Mouse (Mus musculus): ENCODE results near the gene Il2. TPM values are rescaled to one million over a fixed set of nuclear protein-coding genes. Genes with fewer than 3 reads are reported as not detected.
A peak's percentile ranks its signal among the peaks of the same experiment; 100 is the strongest.

Il2 gene
- polyA plus RNA-seq, 1 experiment from 2014 or later: 0.33 TPM

- peak; percentile 78; the same call in 1 of the 2 replicates for ATAC-seq (ENCODE audit: insufficient read depth)
- DNase-seq: peak; percentile 53
- no peaks in the 10 kb centered on the region for H3K27me3 ChIP-seq (ENCODE audit: insufficient read depth, low read length)
- H3K4me3 ChIP-seq (ENCODE audit: low read depth, low read length): no peak overlapping the region
- no peaks in the 10 kb centered on the region for H3K36me3 ChIP-seq (ENCODE audit: insufficient read depth)
- H3K4me1 ChIP-seq (ENCODE audit: insufficient read depth): no peaks in the 10 kb centered on the region
- H3K4me2 ChIP-seq: no peak overlapping the region
- H3K9ac ChIP-seq: no peak overlapping the region
- TF ChIP-seq CTCF (IDR thresholded peaks at IDR 0.05; ENCODE audit: low read depth): no peak
- WGBS: 36% methylated on average over 4 of the region's 4 CpGs
- H3K27ac ChIP-seq (ENCODE audit: low read depth): no peak overlapping the region
- no peaks in the 10 kb centered on the region for H3K9me3 ChIP-seq (ENCODE audit: low read depth, low read length)
These were observed 40.9 kb downstream of the Il2 start for GRCm38 (mm10) chr3:37084860-37085259.

GRCm38 (mm10) chr3:37073211-37073610, 52.5 kb downstream of the Il2 start:
- H3K36me3 ChIP-seq (ENCODE audit: insufficient read depth): no peaks in the 10 kb centered on the region
- no peaks in the 10 kb centered on the region for H3K9me3 ChIP-seq (ENCODE audit: low read depth, low read length)
- H3K4me1 ChIP-seq (ENCODE audit: insufficient read depth): no peaks in the 10 kb centered on the region
- H3K4me2 ChIP-seq: no peak overlapping the region
- TF ChIP-seq CTCF (IDR thresholded peaks at IDR 0.05; ENCODE audit: low read depth): peak; percentile 49
- no peaks in the 10 kb centered on the region for H3K27me3 ChIP-seq (ENCODE audit: insufficient read depth, low read length)
- ATAC-seq (ENCODE audit: insufficient read depth): no peak
- H3K4me3 ChIP-seq (ENCODE audit: low read depth, low read length): no peak overlapping the region
- peak; percentile 61 for DNase-seq
- no peak overlapping the region for H3K9ac ChIP-seq
- no peak overlapping the region for H3K27ac ChIP-seq (ENCODE audit: low read depth)

Other genes with a start within 250 kb of the Il2 start
- gene Adad1, start 62.4 kb downstream of the Il2 start, polyA plus RNA-seq (2014; fragmentation: Nextera tagmentation; extraction: Ambion mirVana): 0.33 and 0.46 TPM in 2 replicates
- not detected in 2 replicates for gene Il21, start 106.7 kb upstream of the Il2 start, polyA plus RNA-seq (2014; fragmentation: Nextera tagmentation; extraction: Ambion mirVana)
- gene Bbs12, start 186.6 kb upstream of the Il2 start, polyA plus RNA-seq (2014; fragmentation: Nextera tagmentation; extraction: Ambion mirVana): 8.6 and 10.8 TPM in 2 replicates
- 2.6 TPM in 2 replicates for gene Cetn4, start 186.7 kb upstream of the Il2 start, polyA plus RNA-seq (2014; fragmentation: Nextera tagmentation; extraction: Ambion mirVana)
- gene Fgf2, start 222.4 kb upstream of the Il2 start, polyA plus RNA-seq (2014; fragmentation: Nextera tagmentation; extraction: Ambion mirVana): 2.9 and 4.1 TPM in 2 replicates